ENCODE assay signal across 8 mouse cellular contexts in genomic region chr1:177322745-177323299, GRCm38 (mm10).
A peak's percentile ranks its signal among the peaks of the same experiment; 100 is the strongest.
DNase-seq lines count a peak whose midpoint lies in the region; ATAC-seq and TF ChIP-seq lines count a peak whose summit lies in the region.

No protein-coding gene starts in this region.

- peak; percentile 16 for DNase-seq in kidney, postnatal 10 days
- no peak for DNase-seq in kidney, adult 18-20 months
- peak; percentile 31 to 56 for DNase-seq in left cerebral cortex, adult 2 months (ENCODE audit: extremely low spot score in 1 of 2, low spot score in 2 of 2)
- DNase-seq in mesoderm, embryonic 11.5 days (ENCODE audit: low read depth, low spot score) = peak; percentile 53
- no peak for DNase-seq in spleen, postnatal 14 days (ENCODE audit: low spot score in 2 of 2)

- TF ChIP-seq CTCF in left cerebral cortex, adult 2 months (IDR thresholded peaks at IDR 0.05) = no peak

- 0 out of 2 replicates have a peak, but pooled peaks cover 2% of the 10 kb centered on the region for H3K9me3 ChIP-seq in forebrain, embryonic 12.5 days
- no peaks in the 10 kb centered on the region for H3K9me3 ChIP-seq in stomach, embryonic 15.5 days

- intact Hi-C loops in left cerebral cortex, adult 2 months (cut with DNase I) = loop anchor here (2.0 kb wide), 1 partner anchor 16 kb away; no protein-coding TSS in a partner anchor

- peak overlapping the region; percentile 60 for H3K9ac ChIP-seq in forebrain, embryonic 12.5 days
- no peak overlapping the region for H3K9ac ChIP-seq in stomach, embryonic 15.5 days

- no peaks in the 10 kb centered on the region for H3K4me1 ChIP-seq in brown adipose tissue, adult 24 weeks (ENCODE audit: control insufficient read depth, insufficient read depth, insufficient read length, low read length)
- peaks cover 19% of the 10 kb centered on the region for H3K4me1 ChIP-seq in forebrain, embryonic 12.5 days
- no peaks in the 10 kb centered on the region for H3K4me1 ChIP-seq in stomach, embryonic 15.5 days

- no peaks in the 10 kb centered on the region for H3K27me3 ChIP-seq in forebrain, embryonic 12.5 days
- H3K27me3 ChIP-seq in stomach, embryonic 15.5 days (replicated peaks) = no peaks in the 10 kb centered on the region

- WGBS in forebrain, embryonic 12.5 days = under 1% methylated on average over 40 of the region's 40 CpGs
- WGBS in stomach, embryonic 15.5 days = under 1% methylated on average over 40 of the region's 40 CpGs

- no peak overlapping the region for H3K27ac ChIP-seq in brown adipose tissue, adult 24 weeks (replicated peaks; ENCODE audit: low read depth, low read length)
- H3K27ac ChIP-seq in forebrain, embryonic 12.5 days = peak overlapping the region; percentile 83
- H3K27ac ChIP-seq in left cerebral cortex, adult 2 months = peak overlapping the region; percentile 88
- no peak overlapping the region for H3K27ac ChIP-seq in stomach, embryonic 15.5 days

- peak; percentile 89 for ATAC-seq in forebrain, embryonic 12.5 days (ENCODE audit: low FRiP score)
- no peak for ATAC-seq in stomach, embryonic 15.5 days (ENCODE audit: insufficient read depth, low FRiP score, low read depth)

- peak overlapping the region; percentile 73 for H3K4me2 ChIP-seq in forebrain, embryonic 12.5 days
- H3K4me2 ChIP-seq in stomach, embryonic 15.5 days = peak overlapping the region; percentile 97

- no peaks in the 10 kb centered on the region for H3K36me3 ChIP-seq in forebrain, embryonic 12.5 days (replicated peaks)
- H3K36me3 ChIP-seq in stomach, embryonic 15.5 days = no peaks in the 10 kb centered on the region

- peak overlapping the region; percentile 52 for H3K4me3 ChIP-seq in brown adipose tissue, adult 24 weeks (ENCODE audit: insufficient read depth, low read depth, low read length)
- peak overlapping the region; percentile 44 for H3K4me3 ChIP-seq in forebrain, embryonic 12.5 days (replicated peaks)
- peak overlapping the region; percentile 53 for H3K4me3 ChIP-seq in left cerebral cortex, adult 2 months
- H3K4me3 ChIP-seq in stomach, embryonic 15.5 days (replicated peaks) = peak overlapping the region; percentile 46

Comparison
In these comparisons a context has a peak if more than half of its experiments do, and no peak if none do; other contexts are left out.
1. DNase-seq: peak in kidney, postnatal 10 days (single experiment), left cerebral cortex, adult 2 months (2 of 2) and mesoderm, embryonic 11.5 days (single experiment); none in kidney, adult 18-20 months (single experiment) and spleen, postnatal 14 days (0 of 2).
2. H3K27ac ChIP-seq: peak in forebrain, embryonic 12.5 days (single experiment) and left cerebral cortex, adult 2 months (single experiment); none in brown adipose tissue, adult 24 weeks (single experiment) and stomach, embryonic 15.5 days (single experiment).
3. Peak in every context shown above with its lines, with median percentiles within 50 percentile points of each other: H3K4me3 ChIP-seq.